Mouse (Mus musculus): ENCODE results near the gene P3h4.

DNA sequence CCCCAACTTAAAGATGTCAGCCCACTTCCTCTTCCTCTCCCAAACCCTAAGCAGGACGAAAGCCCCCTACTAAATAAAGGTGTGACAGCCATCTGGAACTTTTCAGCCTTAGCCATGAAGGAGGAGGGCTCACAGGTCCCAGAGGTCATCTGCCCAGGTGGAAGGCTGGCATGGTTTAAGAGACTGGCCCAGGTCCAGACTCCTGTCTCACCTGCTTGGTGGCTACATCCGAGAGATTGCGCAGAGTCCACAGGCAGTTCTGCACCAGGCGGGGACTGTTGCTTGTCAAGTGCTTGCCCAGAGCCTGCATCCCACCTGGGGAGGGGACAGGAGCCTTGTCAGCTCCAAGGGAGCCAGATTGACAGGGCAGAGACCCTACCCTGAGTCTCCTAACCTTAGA, 35.3 kb downstream of the P3h4 start:
- TF ChIP-seq CTCF (conservative IDR thresholded peaks at IDR 0.05 in 1 of 2, IDR thresholded peaks at IDR 0.05 in 1 of 2; ENCODE audit: low read depth in 2 of 2, low read length in 2 of 2) (no peak), MXI1 (IDR thresholded peaks at IDR 0.05; ENCODE audit: low read depth, low read length) (no peak), ZNF384 (IDR thresholded peaks at IDR 0.05; ENCODE audit: low read depth, low read length) (no peak), RAD21 (IDR thresholded peaks at IDR 0.05; ENCODE audit: low read depth, low read length) (no peak), USF1 (IDR thresholded peaks at IDR 0.05; ENCODE audit: low read depth, low read length) (no peak)
